Mouse (Mus musculus): Measurements from ENCODE around the gene Epha1.

Epha1 gene

DNA sequence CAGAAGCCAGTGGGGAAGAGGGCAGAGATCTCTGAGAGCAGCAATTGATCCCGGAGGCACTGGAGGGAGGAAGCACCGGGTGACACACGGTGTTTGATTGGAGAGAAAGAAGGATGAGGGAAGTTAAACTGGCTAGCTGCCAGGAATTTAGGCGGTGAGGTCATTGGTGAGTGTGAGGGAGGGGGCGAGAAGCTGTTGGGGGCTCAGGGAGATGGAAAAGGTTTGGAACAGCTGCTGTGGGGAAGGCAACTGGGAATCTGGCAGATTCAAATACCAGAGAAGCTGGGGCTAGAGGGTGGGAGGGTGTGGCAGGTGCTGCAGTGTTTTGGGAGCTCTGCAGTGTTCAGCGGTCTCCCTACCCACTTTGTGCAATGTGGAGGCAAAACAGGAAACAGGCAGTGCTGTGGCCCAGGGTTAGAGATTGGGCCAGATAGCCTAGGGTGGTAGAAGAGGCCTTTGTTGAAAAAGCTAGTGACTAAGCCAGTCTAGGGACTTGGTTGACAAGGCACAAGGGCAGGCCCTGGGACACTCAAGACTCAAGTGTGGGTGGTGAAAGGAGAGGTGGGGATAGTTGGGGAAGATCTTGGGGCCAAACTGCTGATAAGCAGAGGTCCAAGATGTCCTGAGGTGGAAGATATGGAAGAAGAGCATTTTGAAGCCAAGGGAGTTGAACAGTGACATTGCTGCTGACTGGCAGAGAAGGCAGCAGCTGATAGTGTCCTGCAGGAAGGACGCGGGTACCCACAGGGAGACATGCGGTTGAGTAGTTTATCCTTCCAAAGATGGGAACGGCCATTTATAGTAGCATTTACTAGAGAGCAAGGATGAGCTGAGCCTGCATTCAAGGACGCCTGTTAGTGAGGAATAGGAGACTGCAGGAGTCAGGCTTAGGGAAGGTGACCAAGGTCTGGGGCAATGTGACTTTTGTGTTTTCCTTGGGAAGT lies 18.7 kb downstream of the Epha1 start:
- DNase-seq (ENCODE audit: low spot score) = no peak

DNA sequence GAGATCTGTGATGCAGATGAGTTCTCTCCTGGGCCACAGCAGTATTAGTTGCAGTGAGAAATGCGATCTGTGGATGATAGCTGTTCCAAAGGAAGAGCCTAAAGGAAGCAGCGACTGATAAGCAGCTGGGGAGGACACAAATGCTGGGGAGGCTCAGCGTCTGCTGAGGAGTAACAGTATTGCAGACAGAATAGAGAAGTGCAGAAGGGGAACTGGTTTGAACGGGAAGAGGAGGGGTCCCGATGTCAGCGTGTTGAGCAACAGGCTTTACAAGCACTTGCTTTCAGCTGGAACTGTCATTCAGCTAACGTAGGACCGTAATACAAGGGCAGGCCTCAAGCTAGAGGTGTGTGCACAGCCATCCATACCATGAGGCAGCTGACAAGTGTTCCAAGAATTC lies 19.9 kb downstream of the Epha1 start:
- no peak for DNase-seq (ENCODE audit: low spot score)

DNA sequence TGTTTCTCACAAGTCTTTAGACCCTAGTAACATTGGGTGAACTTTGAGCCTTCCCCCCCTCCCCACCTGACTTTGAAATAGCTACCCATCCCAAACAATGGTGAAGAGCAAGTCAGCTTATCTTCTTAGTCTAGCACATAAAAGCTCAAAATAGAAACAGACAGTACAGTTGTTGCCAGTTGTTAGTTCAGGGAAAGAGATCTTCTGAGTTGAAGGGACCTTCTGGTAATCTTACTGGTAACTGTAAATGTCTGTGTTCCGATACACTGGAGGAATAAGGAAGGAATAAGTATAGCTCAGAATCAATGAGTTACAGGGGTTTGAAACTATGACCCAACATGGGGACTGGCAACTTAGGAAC lies 20.6 kb downstream of the Epha1 start:
- no peak for DNase-seq (ENCODE audit: low spot score)

DNA sequence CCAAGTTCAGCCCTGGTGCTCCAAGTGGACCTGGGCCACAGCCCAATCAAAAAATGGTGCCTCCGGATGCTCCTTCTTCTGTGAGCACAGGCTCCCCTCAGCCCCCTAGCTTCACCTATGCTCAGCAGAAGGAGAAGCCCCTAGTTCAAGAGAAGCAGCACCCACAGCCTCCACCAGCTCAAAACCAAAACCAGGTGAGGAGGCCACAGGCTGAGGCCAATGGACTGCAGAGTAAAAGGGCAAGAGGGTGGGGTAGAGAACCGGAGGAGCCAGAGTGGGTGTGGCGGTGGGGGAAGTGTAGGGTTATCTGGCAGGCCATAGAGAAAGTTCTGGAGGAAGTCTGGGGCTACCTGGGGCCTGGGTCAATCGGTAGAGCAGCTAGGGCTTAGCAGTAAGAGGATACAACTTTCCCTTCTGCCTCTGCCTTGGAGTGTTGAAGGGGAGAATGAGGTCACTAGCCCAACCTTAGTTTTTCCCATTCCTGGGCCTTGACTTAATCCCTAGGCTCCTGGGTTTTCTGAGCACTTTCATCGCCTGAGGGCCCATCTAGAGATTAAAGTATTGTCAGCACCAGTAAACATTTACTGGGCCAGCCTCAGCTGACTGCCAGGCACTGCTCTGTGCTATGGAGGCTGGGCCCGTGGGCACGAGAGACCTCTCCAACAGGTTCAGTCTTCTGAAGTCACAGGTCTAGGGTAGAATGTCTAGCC lies 21.1 kb downstream of the Epha1 start:
- DNase-seq (ENCODE audit: low spot score) = no peak

DNA sequence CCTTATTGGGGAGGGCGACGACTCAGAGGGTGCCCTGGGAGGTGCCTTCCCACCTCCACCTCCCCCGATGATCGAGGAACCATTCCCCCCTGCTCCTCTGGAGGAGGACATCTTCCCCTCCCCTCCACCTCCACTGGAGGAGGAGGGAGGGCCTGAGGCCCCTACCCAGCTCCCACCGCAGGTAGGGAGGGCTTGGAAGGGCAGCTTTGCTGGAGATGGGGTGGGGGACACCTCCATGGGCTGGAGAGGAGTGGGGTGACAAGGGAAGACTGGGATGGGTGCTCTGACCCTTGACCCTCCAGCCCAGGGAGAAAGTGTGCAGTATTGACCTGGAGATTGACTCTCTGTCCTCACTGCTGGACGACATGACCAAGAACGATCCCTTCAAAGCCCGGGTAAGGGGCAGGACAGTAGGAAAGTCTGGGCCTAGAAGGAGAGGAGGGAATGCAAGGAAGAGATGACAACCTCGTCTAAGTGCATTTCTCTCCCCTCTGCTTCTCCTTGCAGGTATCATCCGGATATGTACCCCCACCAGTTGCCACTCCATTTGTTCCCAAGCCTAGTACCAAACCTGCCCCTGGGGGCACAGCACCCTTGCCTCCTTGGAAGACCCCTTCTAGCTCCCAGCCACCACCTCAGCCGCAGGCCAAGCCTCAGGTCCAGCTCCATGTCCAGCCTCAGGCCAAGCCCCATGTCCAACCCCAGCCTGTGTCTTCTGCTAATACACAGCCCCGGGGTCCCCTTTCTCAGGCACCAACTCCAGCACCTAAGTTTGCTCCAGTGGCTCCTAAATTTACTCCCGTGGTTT lies 21.9 kb downstream of the Epha1 start:
- no peak for DNase-seq (ENCODE audit: low spot score)

DNA sequence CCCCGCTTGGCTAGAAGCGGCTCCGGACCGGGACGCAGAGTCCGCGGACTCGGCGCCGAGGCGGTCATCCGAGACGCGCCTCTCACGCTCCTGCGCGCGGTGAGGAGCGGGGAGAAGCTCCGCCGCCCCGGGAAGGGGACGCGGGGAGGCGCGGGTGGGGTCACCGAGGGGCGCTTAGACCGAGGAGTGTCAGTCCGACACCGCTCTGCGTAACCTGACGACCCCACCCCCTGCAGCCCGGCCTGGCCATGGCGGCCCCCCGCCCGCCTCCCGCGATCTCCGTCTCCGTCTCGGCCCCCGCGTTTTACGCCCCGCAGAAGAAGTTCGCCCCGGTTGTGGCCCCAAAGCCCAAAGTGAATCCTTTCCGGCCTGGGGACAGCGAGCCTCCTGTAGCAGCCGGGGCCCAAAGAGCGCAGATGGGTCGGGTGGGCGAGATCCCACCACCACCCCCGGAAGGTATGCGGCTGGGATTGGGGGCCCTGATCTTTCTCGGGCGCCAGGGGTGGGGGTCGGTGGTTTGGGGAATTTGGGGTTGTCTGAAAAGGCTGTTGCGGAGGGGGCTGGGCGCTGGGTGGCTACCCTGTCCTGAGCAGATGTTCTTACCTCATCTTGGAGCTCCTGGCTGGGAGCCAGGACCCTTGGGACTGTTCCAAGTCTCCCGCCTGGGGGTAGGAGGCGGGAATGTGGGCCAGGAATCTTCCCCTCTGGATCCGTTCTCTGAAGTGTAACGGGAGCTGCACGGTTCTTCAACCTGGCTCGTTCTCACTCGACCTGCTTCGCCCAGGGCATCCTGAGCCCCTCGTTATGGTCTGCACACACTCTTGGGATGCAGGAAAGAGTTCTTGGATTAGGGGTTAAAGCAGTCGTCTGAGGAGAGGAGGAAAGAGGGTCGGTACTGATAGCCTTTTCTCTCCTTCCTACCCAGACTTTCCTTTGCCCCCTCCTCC lies 22.8 kb downstream of the Epha1 start:
- DNase-seq (ENCODE audit: low spot score) = peak; percentile 84

DNA sequence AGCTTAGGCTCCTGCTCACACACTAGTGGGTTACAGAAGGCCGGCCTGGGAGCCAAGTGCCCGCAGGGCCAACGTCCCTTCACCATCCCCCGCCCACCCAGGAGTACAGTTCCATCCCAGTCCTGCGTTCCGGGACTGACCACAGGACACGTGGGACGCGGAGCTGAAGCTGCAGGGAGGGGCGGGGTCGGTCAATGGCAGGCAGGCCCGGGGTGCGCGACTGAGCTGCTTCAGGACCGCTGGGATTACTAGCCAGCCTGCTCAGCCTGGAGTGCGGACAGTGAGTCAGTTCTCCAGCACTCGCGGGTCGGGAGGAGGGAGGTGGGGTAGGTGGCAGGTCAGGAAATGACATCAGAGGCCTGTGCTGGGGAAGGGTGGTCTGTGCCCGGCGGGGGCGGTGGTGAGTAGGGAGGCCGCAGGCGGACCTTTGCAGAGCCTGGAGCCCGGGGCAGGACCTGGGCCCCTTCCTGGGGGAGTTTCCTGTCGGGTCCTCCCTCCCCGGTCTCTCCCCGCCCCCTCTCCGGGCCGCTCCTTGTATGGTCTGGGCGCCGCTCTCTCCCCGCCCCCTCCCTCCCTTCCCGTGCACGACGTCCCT lies 23.5 kb downstream of the Epha1 start, which contains the start of gene Zyx:
Gene Zyx (plus strand): TSS at position 205 of the 595 bp plus-strand sequence.
- peak; percentile 83 for DNase-seq (ENCODE audit: low spot score)

DNA sequence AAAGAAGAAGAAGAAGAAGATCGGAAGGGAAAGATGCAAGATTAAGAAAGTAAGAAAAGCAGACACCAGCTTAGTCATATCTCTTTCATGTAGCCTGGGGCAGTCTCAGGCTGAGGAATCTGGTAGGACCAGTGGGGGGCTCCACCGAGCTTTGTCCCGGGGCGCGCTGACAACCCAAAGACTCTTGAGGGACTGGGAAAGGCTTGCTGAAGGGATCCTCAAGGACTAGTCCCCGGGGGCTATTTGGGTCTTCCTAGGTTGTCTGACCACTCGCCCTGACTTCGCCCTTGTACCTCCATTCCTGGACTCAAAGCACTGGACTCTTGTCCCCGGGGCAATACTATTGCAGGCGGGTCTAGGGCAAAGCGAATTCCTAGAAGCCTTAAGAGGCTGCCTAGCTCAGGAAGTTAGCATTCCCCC lies 24.1 kb downstream of the Epha1 start:
- DNase-seq (ENCODE audit: low spot score) = no peak

DNA sequence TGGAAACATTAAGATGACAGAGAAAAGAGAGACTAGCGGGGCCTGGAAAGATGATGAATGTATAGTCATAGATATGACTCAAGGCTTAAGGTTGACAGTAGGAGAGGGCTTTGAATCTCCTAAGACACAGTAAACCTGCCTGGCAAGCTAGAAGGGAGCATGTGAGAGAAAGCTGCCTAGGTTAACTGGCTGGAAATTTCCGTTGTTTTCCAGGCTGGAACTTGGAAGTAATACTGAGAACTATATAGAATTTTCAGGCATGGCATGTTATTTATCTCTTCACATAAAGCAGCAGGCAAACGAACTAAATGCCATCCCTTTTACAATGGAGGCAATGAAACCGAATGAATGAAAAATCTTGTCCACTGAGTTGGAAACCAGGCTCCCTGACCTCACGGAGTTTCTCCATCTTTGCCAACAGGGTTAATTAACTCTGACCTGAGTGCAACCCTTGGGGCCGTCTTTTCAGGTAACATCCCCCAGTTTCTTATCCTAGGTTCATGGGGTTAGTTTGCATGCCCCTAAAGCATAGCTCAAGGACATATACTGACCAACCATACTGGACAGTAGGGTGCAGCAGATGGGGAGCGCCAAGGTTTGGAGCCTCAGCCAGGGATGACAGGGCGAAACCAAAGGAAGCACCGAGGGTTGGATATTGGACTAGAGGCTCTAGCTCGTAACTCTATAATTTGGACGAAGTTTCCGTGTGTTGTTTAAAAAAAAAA lies 24.6 kb downstream of the Epha1 start:
- DNase-seq (ENCODE audit: low spot score) = no peak

DNA sequence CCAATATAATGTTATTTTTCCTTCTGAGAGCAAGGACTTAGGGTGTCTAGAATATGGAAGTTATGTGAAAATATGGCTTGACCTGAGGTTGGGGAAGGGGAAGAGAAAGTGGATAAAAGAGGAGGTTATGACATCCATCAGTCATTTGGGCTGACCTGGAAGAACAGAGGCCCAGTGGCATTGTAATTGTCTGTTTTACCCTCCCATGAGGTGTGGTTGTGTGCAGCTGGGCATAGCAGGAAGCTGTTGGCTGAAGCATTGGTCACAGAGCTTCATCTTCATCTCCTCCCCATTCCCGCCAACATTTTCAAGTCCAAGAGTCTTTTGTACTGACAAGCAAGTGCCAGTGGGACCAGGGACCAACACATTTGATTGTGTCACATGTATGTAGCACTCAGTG lies 28.8 kb downstream of the Epha1 start:
- DNase-seq (ENCODE audit: low spot score) = no peak

DNA sequence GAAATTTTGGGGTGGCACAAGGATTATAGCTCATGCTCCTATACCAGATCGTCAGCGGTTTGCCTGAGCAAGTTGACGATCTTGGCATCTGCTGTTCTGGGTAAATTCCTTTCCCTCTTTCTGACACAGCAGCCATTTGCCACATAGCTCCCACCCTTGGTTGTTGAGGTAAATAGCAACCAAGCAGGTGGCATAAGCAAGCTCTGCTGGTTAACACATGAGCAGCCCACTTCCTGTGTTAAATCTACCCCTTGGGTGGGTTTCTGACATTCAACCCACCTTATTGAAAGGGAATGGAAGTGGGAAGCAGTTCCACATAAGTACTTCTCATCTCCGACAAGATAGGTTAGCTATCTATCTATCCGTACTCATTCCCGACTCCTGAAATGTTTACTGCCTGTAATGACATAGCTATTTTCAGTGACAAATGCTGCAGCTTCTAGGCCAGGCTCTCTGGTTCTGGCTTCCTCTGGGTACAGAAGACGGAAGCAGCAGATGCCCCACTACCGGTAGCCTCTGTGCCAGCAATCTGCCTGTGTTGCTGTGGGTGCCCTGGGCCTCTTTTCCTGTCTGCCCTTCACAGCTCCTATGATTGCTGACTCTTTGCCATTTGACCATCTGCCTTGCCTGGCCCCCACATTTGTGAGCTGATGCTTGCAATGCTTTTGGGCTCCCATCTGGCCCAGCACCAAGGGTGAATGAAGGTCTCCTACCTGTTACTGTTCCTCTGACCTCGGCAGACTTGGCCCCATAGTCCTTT lies 29.5 kb downstream of the Epha1 start:
- no peak for DNase-seq (ENCODE audit: low spot score)

DNA sequence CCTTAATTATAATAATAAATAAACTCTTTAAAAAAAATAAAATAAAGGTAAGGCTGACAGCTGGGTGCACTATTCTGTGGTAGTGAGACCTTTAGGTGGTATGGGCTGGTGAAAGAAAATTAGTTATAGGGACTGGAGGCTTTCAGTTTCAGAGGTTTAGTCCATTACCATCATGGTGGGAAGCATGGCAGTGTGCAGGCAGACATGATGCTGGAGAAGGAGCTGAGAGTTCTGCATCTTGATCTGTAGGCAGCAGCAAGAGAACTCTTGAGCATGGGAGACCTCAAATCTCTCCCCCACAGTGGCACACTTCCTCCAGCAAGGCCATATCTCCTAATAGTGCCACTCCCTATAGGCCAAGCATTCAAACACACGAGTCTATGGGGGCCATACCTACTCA lies 30.9 kb downstream of the Epha1 start:
- no peak for DNase-seq (ENCODE audit: low spot score)

DNA sequence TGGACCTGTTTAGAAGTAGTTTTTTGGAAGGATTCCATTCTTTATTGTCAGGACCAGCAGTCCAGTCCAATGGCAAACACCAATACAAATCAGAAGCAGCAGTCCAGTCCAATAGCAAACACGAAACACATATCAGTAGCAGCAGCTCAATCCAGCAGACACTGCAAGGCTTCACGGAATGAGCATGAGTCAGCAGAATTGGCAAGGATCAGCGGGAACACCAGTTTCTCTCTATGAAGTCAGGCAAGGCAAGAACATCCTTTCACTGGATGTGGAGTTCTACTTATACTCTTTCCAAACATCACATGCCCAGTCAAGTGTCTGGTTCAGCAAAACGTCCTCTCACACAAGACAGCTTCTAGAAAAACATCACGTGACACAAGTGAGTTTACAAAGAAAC lies 33.1 kb downstream of the Epha1 start:
- DNase-seq (ENCODE audit: low spot score) = no peak

DNA sequence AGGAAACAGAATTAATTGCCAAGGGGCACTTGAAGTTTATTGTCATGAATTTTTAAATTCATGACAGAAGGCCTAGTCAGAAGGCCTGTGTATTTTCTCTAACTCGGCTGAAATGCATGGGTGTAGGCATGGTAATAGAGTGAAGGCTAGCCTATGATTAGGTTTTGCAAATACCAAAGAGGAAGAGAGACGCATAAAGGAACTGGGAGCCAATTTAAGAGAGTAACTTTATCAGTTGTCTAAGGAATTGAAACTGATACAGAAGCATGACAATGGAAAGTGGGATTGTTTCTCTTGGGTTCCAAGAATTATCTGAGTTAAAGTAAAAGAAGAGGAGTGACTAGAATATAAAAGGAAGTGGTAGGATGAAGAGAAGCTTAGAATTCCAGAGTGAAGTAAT lies 33.9 kb downstream of the Epha1 start:
- no peak for DNase-seq (ENCODE audit: low spot score)

DNA sequence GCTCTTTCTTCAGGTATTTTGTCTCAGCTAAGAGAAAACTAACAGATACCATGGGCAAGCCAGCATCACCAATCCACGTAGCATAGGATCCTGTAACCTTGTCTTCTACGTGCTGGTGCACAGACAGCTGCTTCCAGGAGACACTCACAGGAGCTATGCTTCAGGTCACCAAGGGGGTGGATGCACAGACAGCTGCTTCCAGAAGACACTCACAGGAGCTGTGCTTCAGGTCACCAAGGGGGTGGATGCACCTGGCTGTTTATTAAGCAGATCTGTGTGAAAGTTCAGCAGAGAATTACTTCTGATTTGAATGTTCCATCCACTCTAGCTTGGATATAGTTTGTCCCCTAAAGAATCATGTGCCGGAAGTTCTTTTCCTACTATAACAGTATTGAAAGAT lies 42.1 kb downstream of the Epha1 start:
- DNase-seq (ENCODE audit: low spot score) = no peak

DNA sequence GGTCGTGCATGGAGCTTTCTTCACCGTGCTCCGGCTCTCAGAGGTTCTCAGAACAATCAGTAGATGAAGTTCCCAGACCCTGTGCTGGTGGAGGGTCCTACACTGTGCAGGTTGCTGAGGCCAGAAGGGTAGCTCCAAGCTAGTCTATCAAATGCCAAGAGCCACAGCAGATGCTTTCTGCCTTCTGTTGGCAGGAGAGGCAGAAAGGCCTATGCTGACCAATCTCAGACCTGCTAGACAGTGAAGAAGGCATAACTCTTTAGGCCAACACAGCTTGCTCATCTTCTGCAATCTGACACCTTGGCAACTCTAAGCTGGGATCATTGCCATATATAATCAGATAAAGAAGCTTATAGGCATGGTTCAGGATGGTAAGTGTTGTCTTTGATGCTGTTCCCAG lies 42.9 kb downstream of the Epha1 start:
- DNase-seq (ENCODE audit: low spot score) = no peak

DNA sequence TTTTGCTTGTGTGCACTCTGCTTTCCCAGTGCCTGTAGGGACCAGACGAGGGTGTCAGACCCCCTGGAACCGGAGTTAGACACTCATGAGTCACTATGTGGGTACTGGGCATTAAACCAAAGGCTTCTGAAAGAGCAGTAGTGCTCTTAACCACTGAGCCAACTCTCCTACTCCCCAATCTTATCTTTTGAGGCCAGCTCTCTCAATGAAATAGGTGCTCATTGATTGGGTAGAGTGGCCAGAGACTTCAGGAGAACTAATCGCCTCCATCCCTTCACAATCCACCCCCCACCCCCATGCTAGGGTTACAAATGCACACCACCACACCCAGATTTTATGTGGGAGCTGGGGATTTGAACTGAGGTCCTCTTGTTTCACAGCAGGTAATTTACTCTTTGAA lies 44.3 kb downstream of the Epha1 start:
- DNase-seq (ENCODE audit: low spot score) = no peak

DNA sequence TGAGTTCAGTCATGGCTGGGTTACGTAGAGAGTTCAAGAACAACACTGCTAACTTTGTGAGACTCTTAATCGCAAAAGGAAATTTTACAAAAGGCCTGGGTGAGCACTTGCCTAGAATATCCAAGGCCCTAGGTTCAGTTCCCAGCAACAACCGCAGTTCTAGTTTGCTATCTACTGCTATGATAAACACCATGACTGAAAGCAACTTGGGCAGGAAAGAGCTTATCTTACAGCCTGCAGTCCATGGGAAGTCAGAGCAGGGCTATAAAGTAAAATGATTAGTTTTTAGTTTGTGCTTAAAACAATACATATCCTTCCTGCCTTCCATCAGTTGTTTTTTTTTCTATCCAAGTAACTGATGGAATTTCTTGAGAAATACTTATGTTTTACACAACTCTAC lies 46.6 kb downstream of the Epha1 start:
- no peak for DNase-seq (ENCODE audit: low spot score)

DNA sequence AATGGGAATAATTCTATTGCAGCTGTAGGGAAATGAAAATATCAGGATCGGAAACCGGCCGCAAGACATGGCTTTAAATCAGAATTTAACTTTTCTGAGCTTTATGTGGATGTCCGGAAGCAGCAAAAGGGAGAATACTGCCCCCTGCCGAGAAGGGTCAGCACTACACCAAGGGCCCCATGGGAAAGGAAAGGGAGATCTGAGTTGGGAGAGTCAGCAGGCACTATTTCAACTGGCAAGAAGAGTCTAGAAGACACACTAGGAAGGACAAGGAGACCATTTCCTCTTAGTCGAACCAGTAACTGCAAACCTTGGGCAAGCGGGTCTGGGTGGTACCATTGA lies 47.8 kb downstream of the Epha1 start:
- peak; percentile 74 for DNase-seq (ENCODE audit: low spot score)
